Mouse (Mus musculus): ENCODE results near the gene H2-Eb1. TPM values are rescaled to one million over a fixed set of nuclear protein-coding genes. Genes with fewer than 3 reads are reported as not detected.

Gene H2-Eb1
- polyA plus RNA-seq, 1 experiment from 2014 or later = 0.63 TPM

DNA sequence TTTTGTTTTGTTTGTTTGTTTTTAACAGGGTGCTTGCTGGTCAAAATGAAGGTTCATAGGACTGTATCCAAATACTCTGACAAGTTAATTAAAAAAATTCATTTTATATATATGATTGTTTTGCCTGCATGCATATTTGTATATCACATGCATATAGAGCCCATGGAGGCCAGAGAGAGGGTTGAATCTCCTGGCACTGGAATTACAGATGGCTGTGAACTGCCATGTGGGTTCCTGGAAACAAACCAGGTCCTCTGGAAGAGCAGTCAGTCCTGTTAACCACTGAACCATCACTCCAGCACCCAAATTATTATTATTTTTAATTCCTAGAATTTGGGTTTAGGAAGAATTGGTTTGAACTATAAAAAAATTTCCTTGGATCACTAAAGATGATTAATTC, 10.4 kb upstream of the H2-Eb1 start:
- Histone ChIP-seq H3K4me1 (replicated peaks; ENCODE audit: control insufficient read depth, insufficient read depth, low read length) (no peaks in the 10 kb centered on the region), H3K9ac (ENCODE audit: low read depth, low read length) (no peak overlapping the region), H3K4me2 (no peak overlapping the region), H3K27ac (ENCODE audit: low read depth, low read length) (no peak overlapping the region), H3K27me3 (replicated peaks; ENCODE audit: control insufficient read depth, insufficient read depth, low read length) (no peaks in the 10 kb centered on the region; the same call in 1 of the 2 replicates), H3K4me3 (ENCODE audit: low read depth, low read length) (no peak overlapping the region), H3K36me3 (ENCODE audit: control insufficient read depth, insufficient read depth, low read length) (no peaks in the 10 kb centered on the region), H3K9me3 (ENCODE audit: control insufficient read depth, low read length) (no peaks in the 10 kb centered on the region)
- ATAC-seq (replicated peaks; ENCODE audit: low FRiP score) = no peak
- DNase-seq (ENCODE audit: low spot score) = no peak

- DNase-seq (ENCODE audit: low spot score) = no peak
- Histone ChIP-seq H3K4me1 (replicated peaks; ENCODE audit: control insufficient read depth, insufficient read depth, low read length) (no peaks in the 10 kb centered on the region), H3K27ac (ENCODE audit: low read depth, low read length) (no peak overlapping the region), H3K9ac (ENCODE audit: low read depth, low read length) (no peak overlapping the region), H3K4me2 (peak overlapping the region; percentile 48), H3K9me3 (ENCODE audit: control insufficient read depth, low read length) (no peaks in the 10 kb centered on the region), H3K36me3 (ENCODE audit: control insufficient read depth, insufficient read depth, low read length) (no peaks in the 10 kb centered on the region), H3K4me3 (ENCODE audit: low read depth, low read length) (no peak overlapping the region), H3K27me3 (replicated peaks; ENCODE audit: control insufficient read depth, insufficient read depth, low read length) (no peaks in the 10 kb centered on the region; the same call in 1 of the 2 replicates)
- 27% methylated on average over 23 of the region's 23 CpGs for WGBS
- ATAC-seq (replicated peaks; ENCODE audit: low FRiP score) = no peak
Observed at GRCm38 (mm10) chr17:34295891-34296794, 9.5 kb upstream of the H2-Eb1 start.

DNA sequence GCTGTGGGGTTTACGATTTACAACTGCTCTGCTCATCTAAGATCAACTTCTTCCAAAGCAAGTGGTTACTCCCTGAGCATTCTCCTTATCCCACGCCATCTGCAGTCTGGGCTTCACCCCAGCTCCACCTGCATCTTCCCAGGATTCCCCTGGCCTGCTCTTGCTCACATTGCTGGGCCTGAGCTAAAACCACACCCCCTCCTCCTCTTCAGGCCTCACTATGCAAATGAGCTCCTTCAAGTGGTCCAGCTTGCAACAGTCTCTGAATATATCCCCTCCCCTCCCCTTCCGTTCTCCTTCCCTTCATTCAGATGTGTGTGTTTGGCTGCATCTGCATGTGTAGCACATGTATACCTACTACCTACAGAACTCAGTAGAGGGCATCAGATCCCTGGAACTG, 6.3 kb upstream of the H2-Eb1 start:
- H3K9ac ChIP-seq (ENCODE audit: low read depth, low read length) = no peak overlapping the region
- no peaks in the 10 kb centered on the region for H3K9me3 ChIP-seq (ENCODE audit: control insufficient read depth, low read length)
- H3K4me2 ChIP-seq = no peak overlapping the region
- no peak overlapping the region for H3K4me3 ChIP-seq (ENCODE audit: low read depth, low read length)
- H3K27ac ChIP-seq (ENCODE audit: low read depth, low read length) = no peak overlapping the region
- no peaks in the 10 kb centered on the region for H3K4me1 ChIP-seq (replicated peaks; ENCODE audit: control insufficient read depth, insufficient read depth, low read length)
- H3K36me3 ChIP-seq (ENCODE audit: control insufficient read depth, insufficient read depth, low read length) = no peaks in the 10 kb centered on the region
- no peaks in the 10 kb centered on the region for H3K27me3 ChIP-seq (replicated peaks; ENCODE audit: control insufficient read depth, insufficient read depth, low read length)
- no peak for ATAC-seq (replicated peaks; ENCODE audit: low FRiP score)
- no peak for DNase-seq (ENCODE audit: low spot score)
- 69% methylated on average over 3 of the region's 3 CpGs for WGBS

GRCm38 (mm10) chr17:34300071-34300470, 5.6 kb upstream of the H2-Eb1 start:
- ATAC-seq (replicated peaks; ENCODE audit: low FRiP score) = no peak
- H3K4me2 ChIP-seq = no peak overlapping the region
- 88% methylated on average over 8 of the region's 8 CpGs for WGBS

GRCm38 (mm10) chr17:34300691-34301566, 4.7 kb upstream of the H2-Eb1 start:
- 72% methylated on average over 23 of the region's 23 CpGs for WGBS
- Histone ChIP-seq H3K4me2 (no peak overlapping the region), H3K9me3 (ENCODE audit: control insufficient read depth, low read length) (no peaks in the 10 kb centered on the region), H3K9ac (ENCODE audit: low read depth, low read length) (no peak overlapping the region), H3K4me1 (replicated peaks; ENCODE audit: control insufficient read depth, insufficient read depth, low read length) (no peaks in the 10 kb centered on the region), H3K4me3 (ENCODE audit: low read depth, low read length) (no peak overlapping the region), H3K36me3 (ENCODE audit: control insufficient read depth, insufficient read depth, low read length) (no peaks in the 10 kb centered on the region), H3K27ac (ENCODE audit: low read depth, low read length) (no peak overlapping the region), H3K27me3 (replicated peaks; ENCODE audit: control insufficient read depth, insufficient read depth, low read length) (no peaks in the 10 kb centered on the region)
- DNase-seq (ENCODE audit: low spot score) (no peak), ATAC-seq (replicated peaks; ENCODE audit: low FRiP score) (no peak)

More at GRCm38 (mm10) chr17:34300071-34300470, 5.6 kb upstream of the H2-Eb1 start:
- DNase-seq (ENCODE audit: low spot score) = no peak
- Histone ChIP-seq H3K4me3 (ENCODE audit: low read depth, low read length) (no peak overlapping the region), H3K36me3 (ENCODE audit: control insufficient read depth, insufficient read depth, low read length) (no peaks in the 10 kb centered on the region), H3K9me3 (ENCODE audit: control insufficient read depth, low read length) (no peaks in the 10 kb centered on the region), H3K4me1 (replicated peaks; ENCODE audit: control insufficient read depth, insufficient read depth, low read length) (no peaks in the 10 kb centered on the region), H3K9ac (ENCODE audit: low read depth, low read length) (no peak overlapping the region), H3K27me3 (replicated peaks; ENCODE audit: control insufficient read depth, insufficient read depth, low read length) (no peaks in the 10 kb centered on the region), H3K27ac (ENCODE audit: low read depth, low read length) (no peak overlapping the region)

DNA sequence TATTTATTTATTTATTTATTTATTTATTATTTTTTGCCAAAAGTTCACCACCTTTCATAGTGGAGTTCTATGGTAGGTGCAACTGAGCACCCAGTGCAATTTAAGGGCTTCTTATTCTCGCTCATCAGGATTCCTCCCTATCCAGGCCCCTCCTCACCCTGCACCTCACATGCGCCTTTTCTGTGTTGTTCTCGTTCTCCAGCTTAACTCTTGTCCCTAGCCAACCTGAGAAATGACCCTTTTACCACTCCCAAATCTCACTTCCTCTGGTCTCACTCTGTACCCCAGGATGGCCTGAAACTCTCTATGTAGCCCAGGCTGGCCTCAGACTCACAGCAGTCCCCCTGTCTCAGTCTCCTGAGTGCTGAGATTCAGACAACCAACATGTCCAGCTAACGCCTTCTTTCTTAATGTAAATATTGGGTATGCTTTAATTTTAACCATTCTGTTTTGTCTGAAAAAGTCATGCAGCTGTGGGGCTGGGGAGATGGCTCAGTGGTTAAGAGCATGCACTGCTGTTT, 3.9 kb upstream of the H2-Eb1 start:
- H3K27me3 ChIP-seq (replicated peaks; ENCODE audit: control insufficient read depth, insufficient read depth, low read length) = no peaks in the 10 kb centered on the region
- H3K27ac ChIP-seq (ENCODE audit: low read depth, low read length) = no peak overlapping the region
- ATAC-seq (replicated peaks; ENCODE audit: low FRiP score) (no peak), DNase-seq (ENCODE audit: low spot score) (no peak)
- H3K9ac ChIP-seq (ENCODE audit: low read depth, low read length) = no peak overlapping the region
- H3K4me2 ChIP-seq = no peak overlapping the region
- H3K9me3 ChIP-seq (ENCODE audit: control insufficient read depth, low read length) = no peaks in the 10 kb centered on the region
- no peaks in the 10 kb centered on the region for H3K4me1 ChIP-seq (replicated peaks; ENCODE audit: control insufficient read depth, insufficient read depth, low read length)
- H3K36me3 ChIP-seq (ENCODE audit: control insufficient read depth, insufficient read depth, low read length) = no peaks in the 10 kb centered on the region
- H3K4me3 ChIP-seq (ENCODE audit: low read depth, low read length) = no peak overlapping the region
- WGBS = 89% methylated on average over 4 of the region's 4 CpGs

DNA sequence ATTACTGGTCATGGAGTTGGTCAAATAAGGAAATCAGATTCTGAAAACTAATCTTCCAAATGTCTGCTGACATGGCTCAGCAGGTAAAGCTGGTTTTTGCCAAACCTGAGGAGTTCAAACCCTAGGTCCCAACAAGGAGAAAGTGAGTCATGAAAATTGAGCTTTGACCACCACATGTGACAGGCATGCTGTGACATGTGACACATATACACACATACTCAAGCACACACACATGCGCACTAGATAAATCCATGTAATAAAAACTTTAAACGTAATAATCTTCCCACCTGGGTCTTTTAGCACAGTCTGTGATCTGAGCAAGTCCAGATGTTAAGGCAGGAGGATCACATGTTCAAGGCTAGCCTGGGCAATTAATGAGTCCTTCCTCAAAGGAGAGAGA, 1.9 kb upstream of the H2-Eb1 start:
- H3K9me3 ChIP-seq (ENCODE audit: control insufficient read depth, low read length) = no peaks in the 10 kb centered on the region
- no peak for DNase-seq (ENCODE audit: low spot score)
- no peaks in the 10 kb centered on the region for H3K36me3 ChIP-seq (ENCODE audit: control insufficient read depth, insufficient read depth, low read length)
- no peaks in the 10 kb centered on the region for H3K27me3 ChIP-seq (replicated peaks; ENCODE audit: control insufficient read depth, insufficient read depth, low read length)
- H3K9ac ChIP-seq (ENCODE audit: low read depth, low read length) = no peak overlapping the region
- ATAC-seq (replicated peaks; ENCODE audit: low FRiP score) = no peak
- no peak overlapping the region for H3K4me2 ChIP-seq
- 80% methylated on average over 2 of the region's 2 CpGs for WGBS
- H3K27ac ChIP-seq (ENCODE audit: low read depth, low read length) = no peak overlapping the region
- no peaks in the 10 kb centered on the region for H3K4me1 ChIP-seq (replicated peaks; ENCODE audit: control insufficient read depth, insufficient read depth, low read length)
- no peak overlapping the region for H3K4me3 ChIP-seq (ENCODE audit: low read depth, low read length)

GRCm38 (mm10) chr17:34304751-34305150, 916 bp upstream of the H2-Eb1 start:
- ATAC-seq (replicated peaks; ENCODE audit: low FRiP score) = no peak
- Histone ChIP-seq H3K36me3 (ENCODE audit: control insufficient read depth, insufficient read depth, low read length) (no peaks in the 10 kb centered on the region), H3K9ac (ENCODE audit: low read depth, low read length) (no peak overlapping the region), H3K9me3 (ENCODE audit: control insufficient read depth, low read length) (no peaks in the 10 kb centered on the region), H3K4me3 (ENCODE audit: low read depth, low read length) (no peak overlapping the region), H3K27me3 (replicated peaks; ENCODE audit: control insufficient read depth, insufficient read depth, low read length) (no peaks in the 10 kb centered on the region; the same call in 1 of the 2 replicates), H3K4me2 (no peak overlapping the region), H3K27ac (ENCODE audit: low read depth, low read length) (no peak overlapping the region), H3K4me1 (replicated peaks; ENCODE audit: control insufficient read depth, insufficient read depth, low read length) (no peaks in the 10 kb centered on the region)
- 19% methylated on average over 4 of the region's 4 CpGs for WGBS
- DNase-seq (ENCODE audit: low spot score) = no peak

Data from liver, embryonic 11.5 days (tissue).